Mouse (Mus musculus): ENCODE data around the gene Slc35d1.

DNA sequence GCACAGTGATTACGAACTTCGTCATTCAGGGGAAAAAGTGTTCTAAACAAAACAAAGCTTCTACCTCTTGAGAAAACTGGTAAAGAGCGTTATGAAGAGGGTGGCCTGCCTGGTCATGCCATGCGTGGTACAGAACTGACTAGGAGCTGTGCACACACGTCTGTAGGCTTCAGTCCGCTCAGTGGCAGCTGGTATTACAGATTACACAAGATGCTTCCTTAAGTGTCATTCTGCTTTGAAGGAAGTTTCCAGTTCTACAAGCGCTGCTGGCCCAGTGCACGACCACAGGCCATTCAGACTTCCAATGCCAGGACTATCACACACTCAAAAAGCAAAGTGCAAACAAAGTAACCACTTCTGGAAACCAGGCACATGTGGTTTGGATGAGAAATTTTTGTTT is 17.6 kb downstream of the Slc35d1 start:
- TF ChIP-seq EP300 (optimal IDR thresholded peaks at IDR 0.05) (no peak), CTCF (IDR thresholded peaks at IDR 0.05; ENCODE audit: low read depth) (no peak)

All from stomach, postnatal 0 days (tissue).